Mouse (Mus musculus) cerebellum, adult 2 months (tissue): ENCODE results near the gene Fbln5.

ENCODE experiments used
- CTCF ChIP-seq: fragments of 200-500 bp; IDR thresholded peaks from 2 replicates; pipeline ENCODE4 v1.5.1; 2011; ENCODE audit warnings: low read depth, mild to moderate bottlenecking, control low read depth, low read length, moderate library complexity, borderline replicate concordance; ENCODE audit not compliant: insufficient read depth
- POLR2A ChIP-seq: fragments of 200-500 bp; IDR thresholded peaks from 2 replicates; pipeline ENCODE4 v1.6.1; 2011; ENCODE audit warnings: low read length, control low read depth, borderline replicate concordance; ENCODE audit not compliant: insufficient read depth

DNA sequence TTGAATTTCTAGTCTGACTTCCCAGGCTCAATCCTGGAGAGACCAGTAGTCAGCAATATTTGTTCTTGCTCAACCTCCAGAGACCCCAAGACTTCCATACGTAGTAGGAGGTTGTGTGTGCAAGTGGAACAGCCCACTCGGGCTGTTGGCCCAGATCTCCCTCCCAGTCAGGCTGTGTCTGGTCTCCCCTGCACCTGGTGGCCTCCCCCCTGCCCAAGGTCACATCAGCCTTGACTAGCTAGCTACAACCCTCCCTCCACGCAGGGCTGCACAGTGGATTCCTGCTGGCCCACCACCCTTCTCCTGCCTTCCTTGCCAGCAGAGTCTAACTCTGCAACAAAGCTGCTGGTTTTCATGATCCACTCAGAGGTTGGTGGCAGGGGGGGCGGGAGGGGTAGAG lies 12.4 kb upstream of the Fbln5 start:
- TF ChIP-seq POLR2A = no peak
- TF ChIP-seq CTCF = no peak
